Mouse (Mus musculus) adrenal gland, adult 18-20 months (tissue): Measurements from ENCODE around the gene Cltb. TPM values are rescaled to one million over a fixed set of nuclear protein-coding genes. Genes with fewer than 3 reads are reported as not detected.

ENCODE experiments used
- DNase-seq, 2 experiments: peaks; one replicate each; pipeline ENCODE4 v3.0.0; 2021 to 2022; ENCODE audit warnings: low spot score in 2 of 2
- microRNA-seq, 2 experiments: library from miRNA; unstranded; fragments of <30 nt; microRNA quantifications; one replicate each; pipeline ENCODE4 v1.2.0; 2021; ENCODE audit warnings: borderline number of aligned reads in 2 of 2
- total RNA-seq, 2 experiments: library from RNA; stranded (reverse); gene quantifications; 1 replicate in 1 of 2; 2 replicates in 1 of 2; pipeline ENCODE4 v1.2.3; 2021

Gene Cltb
- total RNA-seq, 2 experiments from 2014 or later: 78.8 to 149 TPM

DNA sequence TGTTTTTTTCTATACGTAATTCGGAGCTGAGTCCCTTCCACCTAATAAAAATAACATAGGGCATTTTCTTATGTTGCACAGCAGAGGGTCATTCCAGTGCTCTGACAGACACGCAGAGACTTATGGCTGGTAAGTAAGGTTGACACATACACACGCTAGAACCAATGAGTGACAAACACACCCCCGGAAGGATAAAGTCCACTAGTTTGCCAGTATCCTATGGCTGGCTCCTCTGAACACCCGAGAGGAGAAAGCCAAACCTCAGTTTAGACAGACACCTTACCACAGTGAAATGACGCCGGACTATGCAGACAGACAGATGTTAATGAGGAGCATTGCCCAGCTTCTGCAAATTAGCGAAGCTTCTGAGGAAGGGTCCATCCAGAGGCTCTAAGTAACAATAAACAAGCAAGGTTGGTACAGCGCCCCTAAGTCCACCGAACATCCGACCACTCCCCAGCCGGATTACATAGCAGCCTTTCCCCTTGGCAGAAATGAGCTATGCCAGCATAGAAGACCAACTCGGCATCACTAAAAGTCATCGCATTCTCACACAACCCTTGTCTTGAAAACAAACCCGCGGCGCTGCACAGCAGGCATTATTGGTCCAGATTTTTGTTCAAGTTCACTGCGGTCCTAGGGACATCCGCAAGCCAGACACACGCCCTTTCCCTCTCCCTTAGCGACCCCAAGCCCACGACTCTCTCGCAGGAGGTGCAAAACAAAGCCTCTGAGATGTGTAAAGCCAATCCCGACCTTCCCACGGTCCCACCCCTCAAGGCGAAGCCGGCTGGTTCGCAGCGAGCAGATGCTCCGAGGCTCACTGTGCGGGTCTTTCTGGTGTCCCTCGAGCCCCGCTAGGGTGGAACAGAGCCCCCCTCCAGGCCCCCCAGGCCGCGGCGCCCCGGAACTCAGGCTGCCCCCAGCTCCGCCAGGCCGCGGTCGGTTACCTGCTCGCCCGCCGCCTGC lies 46.6 kb downstream of the Cltb start:
- DNase-seq: no peak

DNA sequence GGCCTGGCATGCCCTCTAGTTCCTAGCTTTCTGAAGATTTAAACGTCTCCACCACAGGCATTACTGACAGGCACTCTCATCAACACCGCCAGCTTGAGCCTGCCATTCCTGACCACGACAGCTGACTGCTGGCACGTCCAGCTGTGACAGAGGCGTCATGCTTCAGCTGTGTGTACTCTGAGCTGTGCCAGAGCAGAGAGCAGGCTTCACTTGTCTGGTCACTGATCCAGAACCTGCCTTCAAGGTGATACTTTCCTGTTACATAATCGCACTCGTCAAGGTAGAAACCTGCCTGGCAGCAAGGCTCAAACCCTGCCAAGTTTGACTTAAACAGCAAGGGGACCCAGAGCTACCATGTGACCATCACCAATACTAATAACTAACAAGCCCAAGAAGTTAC lies 48.6 kb downstream of the Cltb start:
- no peak for DNase-seq

DNA sequence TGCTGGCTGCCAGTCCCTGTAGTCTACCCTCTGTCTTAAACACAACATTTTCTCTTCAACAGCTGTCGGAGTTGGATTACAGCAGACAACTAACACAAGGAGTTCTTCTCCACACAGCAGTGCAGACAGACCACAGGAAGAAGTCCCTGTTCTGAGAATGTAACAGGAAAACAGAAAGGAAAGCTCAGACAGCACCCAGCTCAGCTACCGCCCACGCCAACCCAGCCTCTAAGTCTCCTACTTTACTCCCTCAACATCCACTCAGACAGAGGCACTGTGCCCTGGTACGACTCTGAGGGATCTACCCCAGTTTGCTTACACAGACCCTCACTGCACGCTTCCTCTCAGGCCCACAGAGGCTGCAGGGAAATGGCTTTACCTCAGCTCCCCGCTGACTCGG lies 50.5 kb downstream of the Cltb start:
- no peak for DNase-seq

DNA sequence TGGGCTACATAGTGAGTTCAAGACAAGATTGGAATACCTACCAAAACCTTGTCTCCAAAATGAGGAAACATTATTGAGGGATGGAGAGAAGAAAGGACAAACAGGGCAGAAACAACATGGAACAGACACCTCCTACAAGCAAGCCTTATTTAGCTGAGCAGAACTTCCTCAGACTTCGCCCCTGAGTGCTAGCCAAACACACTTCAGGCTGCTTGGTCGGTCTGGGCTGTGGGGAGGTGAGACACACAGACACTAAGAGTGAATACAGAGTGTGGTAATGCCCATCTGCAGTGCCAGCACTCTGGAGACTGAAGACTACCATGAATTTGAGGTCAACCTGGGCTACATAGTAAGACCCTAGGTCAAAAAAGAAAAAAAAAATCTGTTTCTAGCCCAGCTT lies 51.5 kb downstream of the Cltb start:
- no peak for DNase-seq

DNA sequence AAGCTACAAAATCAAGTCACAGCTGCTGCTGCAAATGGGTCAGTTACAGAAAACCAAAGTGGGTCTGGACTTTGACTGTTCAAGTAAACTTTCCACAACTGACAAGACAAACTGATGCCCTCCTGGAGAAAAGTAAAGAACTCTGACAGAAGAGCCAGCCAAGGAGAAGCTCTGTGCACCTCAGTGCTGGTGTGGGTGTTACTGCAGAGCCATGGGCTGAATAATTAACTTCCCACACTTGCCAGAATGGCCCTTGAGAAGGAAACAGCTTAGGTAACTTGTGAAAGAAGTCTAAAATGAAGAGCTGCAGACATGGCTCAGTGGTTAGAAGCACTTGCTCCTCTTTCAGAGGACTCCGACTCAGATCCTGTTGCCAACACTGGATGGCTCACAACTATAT lies 53.5 kb downstream of the Cltb start:
- DNase-seq: no peak

DNA sequence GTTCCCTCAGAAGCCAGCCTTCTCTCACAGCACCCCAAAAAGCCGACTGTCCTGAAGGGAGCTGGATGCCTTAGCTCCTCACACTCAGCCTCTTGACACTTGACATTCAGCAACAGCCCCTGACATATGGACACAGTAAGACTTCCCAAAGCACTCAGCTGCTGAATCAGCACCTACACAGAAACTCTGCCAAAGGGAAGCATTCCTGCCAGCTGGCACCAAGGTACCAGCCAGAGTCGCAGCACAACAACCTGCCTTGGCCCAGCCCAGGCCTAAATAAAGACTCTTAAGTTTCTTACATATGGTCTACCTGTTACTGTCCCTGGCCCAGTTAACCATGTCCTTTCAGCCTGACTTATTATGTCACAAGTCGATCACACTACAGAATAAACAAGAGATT lies 54.3 kb downstream of the Cltb start:
- no peak for DNase-seq

DNA sequence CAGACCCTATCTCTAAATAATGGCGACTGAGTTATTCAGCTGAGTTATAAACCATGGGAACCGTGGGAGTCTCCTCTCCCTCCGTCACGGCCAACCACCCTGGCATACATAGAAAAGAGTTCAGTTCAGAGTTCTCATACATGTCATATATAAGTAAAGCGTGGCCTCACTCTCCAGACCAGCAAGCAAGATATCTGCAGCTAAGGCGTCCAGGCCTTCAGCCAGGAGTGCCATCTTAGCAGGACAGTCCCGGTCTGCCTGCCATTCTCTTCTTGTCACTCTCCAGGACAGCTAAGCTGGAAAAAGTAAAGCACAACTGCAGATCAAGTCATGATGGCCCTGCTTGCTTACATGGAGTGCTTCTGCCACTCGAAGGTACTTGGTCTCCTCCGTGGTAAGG lies 55.0 kb downstream of the Cltb start:
- no peak for DNase-seq

DNA sequence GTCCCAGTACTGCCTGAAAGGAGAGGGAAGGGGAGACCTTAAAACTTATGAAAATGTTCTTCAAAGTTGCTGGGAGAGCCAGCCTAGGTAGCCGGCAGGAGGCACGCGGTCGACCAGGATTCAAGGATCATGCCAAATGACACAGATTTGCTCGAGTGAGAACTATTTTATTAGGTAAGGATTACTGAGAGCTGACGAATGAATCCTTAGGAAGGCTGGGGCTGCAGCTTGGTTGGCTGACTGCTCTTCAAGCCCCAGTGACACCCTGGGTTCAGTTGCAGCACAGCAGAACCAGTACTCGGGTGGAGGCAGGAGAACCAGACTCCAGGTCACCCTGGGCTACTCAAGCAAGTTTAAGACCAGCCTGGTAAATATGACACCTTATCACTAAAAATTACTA lies 63.1 kb downstream of the Cltb start:
- no peak for DNase-seq

Small RNA genes lying within 50 kb of the gene (microRNA-seq; reads per million reads assigned to microRNA genes)
- gene Gm24195: 0 reads per million in 2 experiments

Other genes starting within 250 kb of the Cltb start
- gene Cplx2, start 240.0 kb downstream of the Cltb start, total RNA-seq: 10 to 100 TPM; 20.9 to 21.3 TPM
- 10 to 100 TPM; 32.9 to 41.2 TPM for gene Thoc3, start 142.5 kb downstream of the Cltb start, total RNA-seq
- gene Simc1, start 107.6 kb downstream of the Cltb start, total RNA-seq: 10 to 100 TPM; 18.4 to 28.0 TPM
- gene 4833439L19Rik, start 45.9 kb downstream of the Cltb start, total RNA-seq: 100 to 1,000 TPM; 177 to 178 TPM
- 10 to 100 TPM; 40.6 to 45.2 TPM for gene Arl10, start 36.3 kb downstream of the Cltb start, total RNA-seq
- gene Nop16, start 21.3 kb downstream of the Cltb start, total RNA-seq: 10 to 100 TPM; 59.7 to 69.7 TPM
- gene Higd2a, start 21.1 kb downstream of the Cltb start, total RNA-seq: 100 to 1,000 TPM; 222 to 239 TPM
- gene Faf2, start 10.4 kb upstream of the Cltb start, total RNA-seq: 10 to 100 TPM; 62.3 to 83.1 TPM
- gene Rnf44, start 82.6 kb upstream of the Cltb start, total RNA-seq: 100 to 1,000 TPM in 1 of 2 experiments, 10 to 100 TPM in 1; 98.4 to 123 TPM
- under 1 TPM in 1 of 2 experiments, not detected in 1; 0.17 TPM for gene Cdhr2, start 90.1 kb upstream of the Cltb start, total RNA-seq
- 1 to 10 TPM; 2.5 to 3.2 TPM for gene Gprin1, start 138.5 kb upstream of the Cltb start, total RNA-seq
- 1 to 10 TPM; 1.8 to 3.3 TPM for gene Sncb, start 155.3 kb upstream of the Cltb start, total RNA-seq
- gene Eif4e1b, start 172.7 kb upstream of the Cltb start, total RNA-seq: not detected
- gene Tspan17, start 178.0 kb upstream of the Cltb start, total RNA-seq: 10 to 100 TPM; 32.6 to 46.1 TPM